Mouse (Mus musculus) neutrophil, adult 5-6 weeks (primary cell): ENCODE results near the gene Zfp729a. TPM values are rescaled to one million over a fixed set of nuclear protein-coding genes. Genes with fewer than 3 reads are reported as not detected.
"Not testable (repeated sequence)": the region's sequence is repeated elsewhere in the genome, so short reads cannot be mapped to it uniquely, and the experiment has no call there.

Source experiments
- ATAC-seq: fragments of 151-379, 151-347 bp; 2 replicates; pipeline ENCODE4 v1.8.0; 2017; ENCODE audit warnings: mild to moderate bottlenecking, moderate TSS enrichment; ENCODE audit not compliant: insufficient number of reproducible peaks, poor library complexity, low FRiP score, severe bottlenecking; ENCODE audit errors: extremely low read depth
- total RNA-seq: library from RNA; stranded (forward); fragments of 200-1000 nt; gene quantifications from 2 replicates; pipeline ENCODE4 v1.2.3, GENCODE M21; 2017

Gene Zfp729a
- total RNA-seq: 19.4 and 26.9 TPM in 2 replicates

DNA sequence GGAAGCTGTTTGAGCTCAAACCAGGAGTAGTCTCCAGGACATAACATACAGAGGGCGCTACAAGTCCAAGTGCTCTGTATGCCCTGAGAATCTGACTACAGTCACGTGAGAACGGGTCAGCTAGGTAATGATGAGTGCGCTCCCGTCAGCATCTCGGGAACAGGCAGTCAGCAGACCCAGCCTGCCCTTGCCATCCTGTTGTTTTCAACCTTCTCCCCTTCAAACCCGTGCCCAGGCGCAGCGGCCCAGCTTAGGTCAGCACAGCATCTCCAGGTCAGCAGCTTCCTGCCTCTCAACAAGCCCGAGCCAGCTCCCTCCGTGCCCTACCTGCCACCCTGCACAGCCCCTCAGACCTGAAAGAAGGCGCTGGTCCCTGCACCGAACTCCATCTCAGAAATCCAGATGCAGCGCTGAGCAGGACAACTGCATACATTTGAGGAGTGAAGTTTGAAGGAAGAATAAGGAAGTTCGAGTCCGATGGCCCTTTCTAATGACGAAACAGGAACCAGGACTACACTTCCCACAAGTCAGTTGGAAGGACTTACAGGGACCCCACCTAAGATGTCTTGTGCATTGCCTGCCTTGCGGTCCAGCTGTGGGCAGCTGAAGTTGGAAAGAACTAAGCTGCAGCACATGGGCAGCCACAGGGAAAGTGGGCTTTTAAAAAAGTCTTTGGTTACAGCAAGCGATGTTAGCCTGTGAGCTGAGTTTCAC, at the start of gene Zfp729a, which contains the start of gene Gm49345:
Gene Zfp729a, minus strand, starts transcription at position 498 of the 714 bp plus-strand sequence.
Gene Gm49345, minus strand, starts transcription at position 476 of the 714 bp plus-strand sequence.
- peak; percentile 99 for ATAC-seq

DNA sequence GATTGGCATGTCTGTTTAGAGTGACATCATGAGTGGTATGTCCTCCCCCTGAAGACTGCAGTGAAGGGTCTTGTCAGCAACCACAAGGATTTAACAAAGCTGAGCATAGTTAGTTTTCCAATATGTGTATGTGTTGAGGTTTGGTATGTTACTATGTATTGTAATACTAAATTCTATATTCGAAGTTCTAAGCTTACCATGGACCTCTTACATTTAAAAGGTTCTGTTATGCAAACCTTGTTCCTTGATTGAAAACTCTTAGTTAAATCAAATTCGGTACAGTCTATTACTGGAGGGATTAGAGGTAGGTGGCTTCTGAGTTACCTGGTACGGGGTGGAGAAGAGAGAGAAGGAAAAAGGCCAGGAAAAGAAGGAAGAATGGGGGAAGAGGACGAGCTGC, 49.4 kb upstream of the Zfp729a start, which contains the start of gene Zfp738:
Gene Zfp738, minus strand, starts transcription at position 101 of the 400 bp plus-strand sequence.
- no peak for ATAC-seq

DNA sequence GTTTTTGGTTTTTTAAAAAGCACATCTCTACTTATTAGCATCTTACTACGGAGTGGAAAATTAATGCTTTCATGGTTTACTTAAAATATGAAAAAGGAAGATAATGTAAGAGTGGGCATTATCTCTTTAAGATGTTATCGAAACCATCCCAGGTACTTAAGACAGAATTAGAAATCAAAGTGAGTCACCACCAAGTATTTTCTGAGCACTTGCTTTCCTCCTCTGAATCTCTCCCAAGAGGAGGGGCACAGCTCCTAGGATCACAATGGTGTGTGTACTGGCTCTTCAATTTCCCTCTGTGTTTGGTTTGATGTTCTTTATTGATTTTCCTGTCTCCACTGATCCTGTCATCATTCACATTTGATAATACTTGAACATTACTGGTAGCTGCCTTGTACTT, 46.2 kb upstream of the Zfp729a start:
- not testable (repeated sequence) for ATAC-seq

DNA sequence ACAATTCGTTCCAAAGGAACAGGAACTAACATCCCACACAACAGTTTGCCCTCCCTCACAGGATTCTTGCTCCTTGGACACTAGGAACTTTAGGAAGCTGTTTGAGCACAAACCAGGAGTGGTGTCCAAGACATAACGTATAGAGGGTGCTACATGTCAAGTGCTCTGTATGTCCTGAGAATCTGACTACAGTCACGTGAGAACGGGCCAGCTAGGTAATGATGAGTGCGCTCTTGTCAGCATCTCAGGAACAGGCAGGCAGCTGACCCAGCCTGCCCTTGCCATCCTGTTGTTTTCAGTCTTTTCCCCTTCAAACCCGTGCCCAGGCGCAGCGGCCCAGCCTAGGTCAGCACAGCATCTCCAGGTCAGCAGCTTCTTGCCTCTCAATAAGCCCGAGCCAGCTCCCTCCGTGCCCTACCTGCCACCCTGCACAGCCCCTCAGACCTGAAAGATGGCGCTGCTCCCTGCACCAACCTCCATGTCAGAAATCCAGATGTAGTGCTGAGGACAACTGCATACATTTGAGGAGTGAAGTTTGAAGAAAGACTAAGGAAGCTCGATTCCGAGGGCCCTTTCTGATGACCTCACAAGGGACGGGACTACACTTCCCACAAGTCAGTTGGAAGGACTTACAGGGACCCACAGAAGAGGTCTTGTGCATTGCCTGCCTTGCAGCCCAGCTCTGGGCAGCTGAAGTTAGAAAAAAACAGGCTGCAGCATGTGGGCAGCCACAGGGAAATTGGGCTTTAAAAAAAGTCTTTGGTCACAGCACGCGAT, 45.6 kb upstream of the Zfp729a start:
- peak; percentile 100 for ATAC-seq

DNA sequence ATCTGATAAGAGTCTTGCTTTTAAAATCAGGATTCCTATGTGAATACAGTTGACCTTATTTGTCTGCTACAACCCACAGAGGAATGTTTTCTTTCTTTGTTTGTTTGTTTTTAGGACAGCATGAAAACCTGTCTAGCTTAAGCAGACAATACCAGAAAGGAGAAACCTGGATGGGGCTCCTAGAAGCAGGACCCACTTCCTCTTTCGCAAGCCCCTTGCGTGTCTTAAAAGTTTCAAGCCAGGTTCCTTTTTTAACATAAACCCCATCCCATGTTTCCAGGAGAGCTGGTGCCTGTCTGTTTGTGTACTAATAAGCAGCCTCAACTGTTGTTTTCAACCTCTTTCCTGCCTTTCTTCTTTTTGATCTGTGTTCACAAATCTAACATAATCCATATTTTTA, 37.3 kb upstream of the Zfp729a start:
- ATAC-seq: no peak

DNA sequence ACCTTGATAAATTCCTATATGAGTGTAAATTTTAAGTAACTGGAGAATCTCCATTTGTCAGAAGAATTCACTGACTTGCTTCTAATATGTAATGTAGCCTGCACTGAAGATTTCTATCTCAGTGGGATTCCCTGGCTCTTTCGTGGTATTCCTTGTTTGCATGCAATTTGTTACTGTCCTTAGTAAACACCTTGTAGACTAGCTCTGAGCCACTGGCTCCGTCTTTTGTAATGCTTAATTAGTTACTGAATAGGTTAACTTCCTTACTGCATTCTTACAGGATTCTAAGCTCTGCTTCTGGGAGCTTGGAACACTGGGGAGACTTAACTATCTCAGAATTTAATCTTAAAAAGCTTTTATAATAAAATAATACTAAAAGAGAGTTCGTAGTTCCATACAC, 14.9 kb upstream of the Zfp729a start:
- no peak for ATAC-seq

DNA sequence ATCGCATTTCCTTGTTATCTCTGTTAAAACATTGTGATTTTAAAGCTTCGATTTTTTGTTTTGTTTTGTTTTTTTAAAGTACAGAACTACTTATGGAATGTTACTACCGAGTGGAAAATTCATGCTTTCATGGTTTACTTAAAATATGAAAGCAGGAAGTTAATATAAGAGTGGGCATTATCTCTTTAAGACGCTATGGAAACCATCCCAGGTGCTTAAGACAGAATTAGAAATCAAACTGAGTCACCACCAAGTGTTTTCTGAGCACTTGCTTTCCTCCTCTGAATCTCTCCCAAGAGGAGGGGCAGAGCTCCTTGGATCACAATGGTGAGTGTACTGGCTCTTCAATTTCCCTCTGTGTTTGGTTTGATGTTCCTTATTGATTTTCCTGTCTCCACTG, 27.5 kb downstream of the Zfp729a start:
- no peak for ATAC-seq

DNA sequence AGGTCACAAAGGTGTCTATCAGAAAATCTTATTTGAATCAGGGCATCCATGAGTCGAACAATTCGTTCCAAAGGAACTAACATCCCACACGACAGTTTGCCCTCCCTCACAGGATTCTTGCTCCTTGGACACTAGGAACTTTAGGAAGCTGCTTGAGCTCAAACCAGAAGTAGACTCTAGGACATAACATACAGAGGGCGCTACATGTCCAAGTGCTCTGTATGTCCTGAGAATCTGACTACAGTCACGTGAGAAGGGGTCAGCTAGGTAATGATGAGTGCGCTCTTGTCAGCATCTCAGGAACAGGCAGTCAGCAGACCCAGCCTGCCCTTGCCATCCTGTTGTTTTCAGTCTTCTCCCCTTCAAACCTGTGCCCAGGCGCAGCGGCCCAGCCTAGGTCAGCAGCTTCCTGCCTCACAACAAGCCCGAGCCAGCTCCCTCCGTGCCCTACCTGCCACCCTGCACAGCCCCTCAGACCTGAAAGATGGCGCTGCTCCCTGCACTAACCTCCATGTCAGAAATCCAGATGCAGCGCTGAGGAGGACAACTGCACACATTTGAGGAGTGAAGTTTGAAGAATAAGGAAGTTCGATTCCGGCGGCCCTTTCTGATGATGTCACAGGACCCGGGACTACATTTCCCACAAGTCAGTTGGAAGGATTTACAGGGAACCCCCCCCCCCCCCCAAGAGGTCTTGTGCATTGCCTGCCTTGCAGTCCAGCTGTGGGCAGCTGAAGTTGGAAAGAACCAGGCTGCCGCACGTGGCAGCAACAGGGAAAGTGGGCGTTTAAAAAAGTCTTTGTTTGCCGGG, 28.3 kb downstream of the Zfp729a start, which contains the start of gene Zfp729b:
Gene Zfp729b, minus strand, starts transcription at position 642 of the 811 bp plus-strand sequence.
- peak; percentile 94 for ATAC-seq

DNA sequence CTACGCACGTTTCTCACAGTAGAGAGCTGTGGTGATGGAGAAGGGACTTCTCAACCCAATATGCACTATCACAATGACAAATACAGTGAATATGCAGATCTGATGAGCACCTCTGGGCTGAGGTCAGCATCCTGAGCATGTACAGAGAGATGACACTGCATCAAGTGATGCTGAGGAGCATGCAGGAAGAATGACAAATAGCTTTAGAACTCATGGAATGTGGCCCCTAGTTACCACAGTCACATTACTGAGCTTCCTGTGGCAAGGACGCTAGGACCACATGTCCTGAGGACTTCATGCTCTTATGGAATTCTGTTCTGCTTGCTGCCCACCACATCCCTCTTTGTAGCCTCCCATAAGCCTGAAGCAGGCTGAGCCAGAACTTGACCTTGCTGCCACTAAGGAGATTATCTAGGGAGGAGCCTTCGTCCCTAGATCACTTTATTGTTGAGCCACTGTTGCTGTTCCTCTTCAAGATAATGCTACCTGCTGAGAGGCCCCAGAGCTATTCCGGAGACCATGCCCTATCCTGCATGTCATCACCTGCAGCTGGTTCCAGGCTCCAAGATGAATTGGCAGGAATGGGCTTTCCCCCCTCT, 64.9 kb downstream of the Zfp729a start:
- no peak for ATAC-seq

Other genes with a start within 250 kb of the Zfp729a start
- 21.6 and 21.7 TPM in 2 replicates for gene Zfp429, start 238.0 kb downstream of the Zfp729a start, total RNA-seq
- 1.7 and 4.2 TPM in 2 replicates for gene Zfp459, start 216.4 kb downstream of the Zfp729a start, total RNA-seq
- gene Zfp874a, start 186.2 kb downstream of the Zfp729a start, total RNA-seq: 21.8 and 22.7 TPM in 2 replicates
- gene Zfp874b, start 153.5 kb downstream of the Zfp729a start, total RNA-seq: 17.6 and 18.2 TPM in 2 replicates
- gene Zfp58, start 137.2 kb downstream of the Zfp729a start, total RNA-seq: 14.0 and 15.1 TPM in 2 replicates
- gene Gm26965, start 111.6 kb downstream of the Zfp729a start, total RNA-seq: 0.93 TPM in 1 of 2 replicates, not detected in the other
- gene Zfp87, start 111.6 kb downstream of the Zfp729a start, total RNA-seq: 24.4 and 30.7 TPM in 2 replicates
- 17.6 and 17.7 TPM in 2 replicates for gene Zfp748, start 84.0 kb downstream of the Zfp729a start, total RNA-seq
- gene Zfp729b, start 28.1 kb downstream of the Zfp729a start, total RNA-seq: 29.2 and 30.2 TPM in 2 replicates
- gene Gm49345, start within 50 bp of the Zfp729a start, total RNA-seq: not detected in 2 replicates
- gene Zfp738, start 49.3 kb upstream of the Zfp729a start, total RNA-seq: 14.3 and 16.9 TPM in 2 replicates
- gene Zfp65, start 91.4 kb upstream of the Zfp729a start, total RNA-seq: 11.0 and 20.7 TPM in 2 replicates
- 13.5 and 14.0 TPM in 2 replicates for gene Zfp85, start 117.4 kb upstream of the Zfp729a start, total RNA-seq
- gene Zfp493, start 141.9 kb upstream of the Zfp729a start, total RNA-seq: 0.74 and 2.0 TPM in 2 replicates
- gene Zfp273, start 175.9 kb upstream of the Zfp729a start, total RNA-seq: 9.0 and 10.9 TPM in 2 replicates
- gene Gm10037, start 193.3 kb upstream of the Zfp729a start, total RNA-seq: 2.5 and 3.8 TPM in 2 replicates
- not detected in 2 replicates for gene BC048507, start 225.5 kb upstream of the Zfp729a start, total RNA-seq